Mouse (Mus musculus) liver, postnatal 0 days (tissue): ENCODE results near the gene Hist1h3d. TPM values are rescaled to one million over a fixed set of nuclear protein-coding genes. Genes with fewer than 3 reads are reported as not detected.
"Not testable (repeated sequence)": the region's sequence is repeated elsewhere in the genome, so short reads cannot be mapped to it uniquely, and the experiment has no call there.

Experiments used
- ATAC-seq: fragments of 200-750 bp; cut with Nextera tagmentation; 2 replicates; pipeline ENCODE4 v1.8.0; 2017; ENCODE audit warnings: mild to moderate bottlenecking, moderate library complexity
- DNase-seq: peaks from one replicate; pipeline ENCODE4 v3.0.0-alpha.2; 2016
- H3K27ac ChIP-seq: fragments of 300-500 bp; sonication (generic); 2 replicates; pipeline ENCODE4 v1.5.1; 2014; ENCODE audit warnings: antibody characterized with exemption, moderate library complexity, mild to moderate bottlenecking, low read depth
- H3K27me3 ChIP-seq: fragments of 300-500 bp; sonication (generic); 2 replicates; pipeline ENCODE4 v1.6.1; 2014; ENCODE audit warnings: low read length, control low read depth, mixed read lengths; ENCODE audit not compliant: insufficient read depth
- H3K36me3 ChIP-seq: fragments of 300-500 bp; sonication (generic); replicated peaks from 2 replicates; pipeline ENCODE4 v1.6.1; 2014; ENCODE audit warnings: mild to moderate bottlenecking, control low read depth, low read length, moderate library complexity, mixed read lengths; ENCODE audit not compliant: insufficient read depth
- H3K4me1 ChIP-seq: fragments of 300-500 bp; sonication (generic); 2 replicates; pipeline ENCODE4 v1.6.1; 2014; ENCODE audit warnings: antibody characterized with exemption, mild to moderate bottlenecking, control low read depth; ENCODE audit not compliant: insufficient read depth
- H3K4me2 ChIP-seq: fragments of 300-500 bp; sonication (generic); 2 replicates; pipeline ENCODE4 v1.6.1; 2014; ENCODE audit warnings: low read depth, mild to moderate bottlenecking, low read length, moderate library complexity, mixed read lengths
- H3K4me3 ChIP-seq: fragments of 300-500 bp; sonication (generic); 2 replicates; pipeline ENCODE4 v1.5.1; 2014; ENCODE audit warnings: low read depth, low read length
- H3K9ac ChIP-seq: fragments of 300-500 bp; sonication (generic); replicated peaks from 2 replicates; pipeline ENCODE4 v1.6.1; 2014; ENCODE audit warnings: mild to moderate bottlenecking, moderate library complexity
- H3K9me3 ChIP-seq: fragments of 300-500 bp; sonication (generic); 2 replicates; pipeline ENCODE4 v1.6.1; 2016; ENCODE audit warnings: mild to moderate bottlenecking, control low read depth, low read length, mixed read lengths
- EP300 ChIP-seq: IDR thresholded peaks from 2 replicates; pipeline ENCODE4 v1.6.1; 2016; ENCODE audit warnings: antibody characterized with exemption, low read depth, mild to moderate bottlenecking
- WGBS: fragments of 180-500 bp; shearing (Covaris S2); extraction: QIAGEN DNeasy Blood & Tissue Kit; methylation state at CpG from one replicate; pipeline ENCODE4 v1.1.7; 2014; ENCODE audit not compliant: insufficient replicate concordance; 5-methylcytosine and 5-hydroxymethylcytosine counted together
- microRNA-seq: library from miRNA; unstranded; fragments of <30 nt; microRNA quantifications from one replicate; pipeline ENCODE4, GENCODE M21; 2016
- polyA plus RNA-seq: library from polyadenylated mRNA; unstranded; fragments of >200 nt; fragmentation: Nextera tagmentation; extraction: Ambion mirVana; gene quantifications from 2 replicates; pipeline ENCODE4 v1.2.1, GENCODE M21; 2015

Gene Hist1h3d
- polyA plus RNA-seq, 1 experiment from 2014 or later = 5.8 TPM

DNA sequence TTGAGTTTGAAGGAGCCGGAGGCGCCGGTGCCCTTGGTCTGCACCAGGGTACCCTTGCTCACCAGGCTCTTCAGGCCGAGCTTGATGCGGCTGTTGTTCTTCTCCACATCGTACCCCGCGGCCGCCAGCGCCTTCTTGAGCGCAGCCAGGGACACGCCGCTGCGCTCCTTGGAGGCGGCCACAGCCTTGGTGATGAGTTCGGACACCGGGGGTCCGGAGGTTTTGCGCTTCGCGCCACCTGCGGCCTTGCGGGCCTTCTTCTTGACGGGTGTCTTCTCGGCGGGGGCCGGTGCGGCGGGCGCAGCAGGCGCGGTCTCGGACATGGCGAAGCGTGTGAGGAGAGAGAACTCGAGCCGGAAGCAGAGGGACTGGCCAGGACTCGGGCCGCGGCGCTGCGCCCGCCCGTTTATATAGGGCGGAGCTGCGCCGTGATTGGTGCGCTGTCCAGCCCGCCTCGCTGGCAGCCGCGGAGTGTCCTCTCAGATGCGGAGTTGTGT is 46.7 kb downstream of the Hist1h3d start, which contains the start of gene Hist1h1e:
Gene Hist1h1e, minus strand, starts transcription at position 384 of the 497 bp plus-strand sequence.
- TF ChIP-seq EP300 = 0 out of 2 replicates have a peak, but pooled peaks have one; percentile 65
- not testable (repeated sequence) for H3K4me1 ChIP-seq, H3K36me3 ChIP-seq, H3K27me3 ChIP-seq, H3K9me3 ChIP-seq
- H3K4me2 ChIP-seq = peak within 1 kb of the TSS; percentile 95
- peak within 1 kb of the TSS; percentile 80 for H3K4me3 ChIP-seq
- WGBS = 0% methylated on average over 46 of the region's 53 CpGs
- DNase-seq (peak; percentile 95), ATAC-seq (peak; percentile 73)
- peak within 1 kb of the TSS; percentile 99 for H3K9ac ChIP-seq
- peak within 1 kb of the TSS; percentile 100 for H3K27ac ChIP-seq

DNA sequence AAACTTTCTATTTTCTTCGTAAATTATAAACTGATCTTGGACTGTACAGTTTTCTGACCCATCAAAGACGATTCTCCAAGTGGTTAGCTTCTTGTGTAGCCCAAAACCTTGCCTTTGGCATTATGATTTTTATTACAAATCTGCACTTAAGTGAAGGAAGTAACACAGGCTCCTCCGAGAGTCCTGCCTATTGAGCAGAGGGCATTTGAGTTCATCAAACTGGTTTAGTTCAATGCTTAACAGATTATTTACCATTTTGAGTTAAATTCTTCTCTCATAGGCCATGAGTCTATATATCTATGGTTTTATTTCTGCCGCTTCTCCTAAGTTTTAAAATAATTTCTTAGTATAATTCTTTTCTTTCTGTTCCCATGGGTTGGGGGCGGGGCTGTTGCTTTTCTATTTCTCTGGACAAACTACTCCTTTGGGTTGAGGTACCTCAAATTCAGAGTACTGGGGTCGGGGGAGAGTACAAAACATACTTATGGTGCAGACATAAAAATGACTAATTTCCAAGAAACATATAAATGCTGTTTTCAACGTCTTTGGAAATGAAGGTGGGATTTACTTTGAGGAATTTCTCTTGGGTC is 47.4 kb downstream of the Hist1h3d start:
- H3K4me3 ChIP-seq = peak overlapping the region; percentile 80
- H3K36me3 ChIP-seq = no peaks in the 10 kb centered on the region
- peak overlapping the region; percentile 100 for H3K27ac ChIP-seq
- H3K9ac ChIP-seq = peak overlapping the region; percentile 99
- peak overlapping the region; percentile 95 for H3K4me2 ChIP-seq
- ATAC-seq (no peak), DNase-seq (peak; percentile 20)
- H3K27me3 ChIP-seq = no peaks in the 10 kb centered on the region; the same call in 1 of the 2 replicates
- H3K4me1 ChIP-seq = peaks cover 9% of the 10 kb centered on the region
- WGBS = 21% methylated on average over 7 of the region's 7 CpGs
- no peak; the same call in 1 of the 2 replicates for TF ChIP-seq EP300
- no peaks in the 10 kb centered on the region for H3K9me3 ChIP-seq

Small RNAs within 50 kb of the gene (microRNA-seq; reads per million reads assigned to microRNA genes)
- gene Gm44297 (not detected), gene Gm44359 (not detected), gene Gm44394 (not detected)

Other genes with a start within 250 kb of the Hist1h3d start
- gene Zfp322a, start 206.6 kb upstream of the Hist1h3d start, polyA plus RNA-seq = 7.4 and 9.5 TPM in 2 replicates
- gene Abt1, start 151.9 kb upstream of the Hist1h3d start, polyA plus RNA-seq = 4.3 and 4.8 TPM in 2 replicates
- gene Btn1a1, start 109.9 kb upstream of the Hist1h3d start, polyA plus RNA-seq = 0.92 and 0.96 TPM in 2 replicates
- gene Btn2a2, start 86.9 kb upstream of the Hist1h3d start, polyA plus RNA-seq = not detected in 2 replicates
- 7.2 and 7.5 TPM in 2 replicates for gene Hist1h4h, start 44.7 kb upstream of the Hist1h3d start, polyA plus RNA-seq
- gene Hist1h2af, start 41.9 kb upstream of the Hist1h3d start, polyA plus RNA-seq = 9.7 and 9.8 TPM in 2 replicates
- gene Hist1h3g, start 40.3 kb upstream of the Hist1h3d start, polyA plus RNA-seq = 3.7 and 6.3 TPM in 2 replicates
- 0.58 and 0.64 TPM in 2 replicates for gene Hist1h2bh, start 32.4 kb upstream of the Hist1h3d start, polyA plus RNA-seq
- gene Hist1h3f, start 31.7 kb upstream of the Hist1h3d start, polyA plus RNA-seq = 1.3 and 1.5 TPM in 2 replicates
- gene Hist1h4f, start 24.1 kb upstream of the Hist1h3d start, polyA plus RNA-seq = 1.1 and 1.2 TPM in 2 replicates
- 0.43 and 0.51 TPM in 2 replicates for gene Hist1h1d, start 22.5 kb upstream of the Hist1h3d start, polyA plus RNA-seq
- 3.6 and 4.6 TPM in 2 replicates for gene Hist1h3e, start 13.4 kb upstream of the Hist1h3d start, polyA plus RNA-seq
- 62.4 and 66.0 TPM in 2 replicates for gene Hist1h2ae, start 4.5 kb upstream of the Hist1h3d start, polyA plus RNA-seq
- 6.1 and 7.8 TPM in 2 replicates for gene Hist1h2bg, start 4.4 kb upstream of the Hist1h3d start, polyA plus RNA-seq
- gene Hist1h2bf, start 1.6 kb upstream of the Hist1h3d start, polyA plus RNA-seq = 2.9 and 5.8 TPM in 2 replicates
- gene Hist1h2ad, start 1.4 kb upstream of the Hist1h3d start, polyA plus RNA-seq = 2.0 and 2.6 TPM in 2 replicates
- 89.1 and 94.3 TPM in 2 replicates for gene Hist1h4d, start 5.8 kb downstream of the Hist1h3d start, polyA plus RNA-seq
- 0.49 and 0.51 TPM in 2 replicates for gene Hist1h2be, start 45.4 kb downstream of the Hist1h3d start, polyA plus RNA-seq
- gene Hist1h1e, start 46.8 kb downstream of the Hist1h3d start, polyA plus RNA-seq = 13.3 and 16.0 TPM in 2 replicates
- gene Hist1h2ac, start 108.2 kb downstream of the Hist1h3d start, polyA plus RNA-seq = 0.86 and 0.88 TPM in 2 replicates
- 168 and 180 TPM in 2 replicates for gene Hist1h2bc, start 108.4 kb downstream of the Hist1h3d start, polyA plus RNA-seq
- not detected in 2 replicates for gene Hist1h1t, start 120.1 kb downstream of the Hist1h3d start, polyA plus RNA-seq
- 6.2 and 6.5 TPM in 2 replicates for gene Hist1h4c, start 122.7 kb downstream of the Hist1h3d start, polyA plus RNA-seq
- 24.0 and 25.1 TPM in 2 replicates for gene Hfe, start 135.1 kb downstream of the Hist1h3d start, polyA plus RNA-seq
- gene Hist1h1c, start 163.0 kb downstream of the Hist1h3d start, polyA plus RNA-seq = 69.6 and 74.1 TPM in 2 replicates
- gene Hist1h3c, start 169.8 kb downstream of the Hist1h3d start, polyA plus RNA-seq = 2.8 and 3.5 TPM in 2 replicates
- 1.6 and 2.7 TPM in 2 replicates for gene Hist1h2bb, start 171.0 kb downstream of the Hist1h3d start, polyA plus RNA-seq
- 46.5 and 47.4 TPM in 2 replicates for gene Hist1h2ab, start 175.4 kb downstream of the Hist1h3d start, polyA plus RNA-seq
- gene Hist1h3b, start 176.5 kb downstream of the Hist1h3d start, polyA plus RNA-seq = 10.2 and 16.0 TPM in 2 replicates
- gene Hist1h4b, start 181.2 kb downstream of the Hist1h3d start, polyA plus RNA-seq = 2.5 and 3.2 TPM in 2 replicates
- gene Hist1h4a, start 185.5 kb downstream of the Hist1h3d start, polyA plus RNA-seq = 0.40 and 0.49 TPM in 2 replicates
- gene Hist1h3a, start 186.6 kb downstream of the Hist1h3d start, polyA plus RNA-seq = 6.1 and 7.5 TPM in 2 replicates
- gene Hist1h1a, start 187.9 kb downstream of the Hist1h3d start, polyA plus RNA-seq = 2.8 and 4.6 TPM in 2 replicates
- not detected in 2 replicates for gene Trim38, start 194.2 kb downstream of the Hist1h3d start, polyA plus RNA-seq
- 37.0 and 39.8 TPM in 2 replicates for gene Slc17a2, start 231.2 kb downstream of the Hist1h3d start, polyA plus RNA-seq